Mouse (Mus musculus): Measurements from ENCODE around the gene Olfr816. TPM values are rescaled to one million over a fixed set of nuclear protein-coding genes. Genes with fewer than 3 reads are reported as not detected.
"Not testable (repeated sequence)": the region's sequence is repeated elsewhere in the genome, so short reads cannot be mapped to it uniquely, and the experiment has no call there.

Gene Olfr816
- polyA plus RNA-seq (2016; fragmentation: Nextera tagmentation; extraction: Ambion mirVana) = not detected in 2 replicates

DNA sequence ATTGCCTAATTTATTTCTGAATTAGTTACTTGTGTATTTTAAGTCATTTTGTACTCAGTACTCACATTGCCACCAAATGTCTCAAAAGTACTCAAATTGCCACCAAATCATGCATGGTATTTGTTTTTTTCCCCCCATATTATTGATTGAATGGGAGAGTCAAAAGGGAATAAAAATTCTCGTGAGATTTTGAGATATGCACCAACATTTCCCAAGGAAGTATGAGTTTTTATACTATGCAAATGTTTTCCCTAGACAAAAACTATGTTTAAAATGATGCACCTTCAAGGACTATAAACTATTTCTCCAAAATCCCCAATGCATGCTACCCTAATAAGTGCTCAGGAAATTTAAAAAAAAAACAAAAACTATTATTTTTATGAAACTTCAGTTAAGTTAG is at the start of gene Olfr816:
Gene Olfr816 (minus strand): TSS at position 101 of the 400 bp plus-strand sequence.
- WGBS = 52% methylated on average over 1 of the region's 1 CpGs
- Histone ChIP-seq H3K27ac (ENCODE audit: poor library complexity, severe bottlenecking) (no peak within 1 kb of the TSS), H3K4me2 (no peak within 1 kb of the TSS), H3K4me3 (no peak within 1 kb of the TSS), H3K36me3 (no peaks in the 10 kb centered on the region), H3K27me3 (replicated peaks) (no peaks in the 10 kb centered on the region), H3K4me1 (replicated peaks) (no peaks in the 10 kb centered on the region), H3K9ac (no peak within 1 kb of the TSS), H3K9me3 (replicated peaks) (no peaks in the 10 kb centered on the region)
- ATAC-seq (ENCODE audit: insufficient number of reproducible peaks, low FRiP score) = no peak

DNA sequence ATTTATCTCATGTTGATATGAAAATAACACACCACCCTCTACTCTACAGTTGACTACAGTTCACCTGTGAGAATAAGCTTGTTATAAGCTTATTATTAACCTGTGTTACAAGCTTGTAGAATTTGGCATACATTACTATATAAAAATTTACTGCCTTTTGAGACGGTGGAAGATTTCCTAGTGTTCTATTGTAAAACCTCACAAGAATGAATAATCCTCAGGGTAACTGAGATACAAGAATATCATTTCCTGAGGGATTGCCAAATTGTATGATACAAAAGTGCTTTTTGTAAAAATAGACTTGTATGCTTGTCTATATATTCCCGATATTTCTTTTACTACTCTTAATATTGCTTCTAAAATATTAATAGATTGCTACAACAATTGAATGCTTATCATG is 33.6 kb upstream of the Olfr816 start, which contains the start of gene Olfr818:
Gene Olfr818 (minus strand): TSS at position 101 of the 400 bp plus-strand sequence.
- no peak within 1 kb of the TSS for H3K9ac ChIP-seq

DNA sequence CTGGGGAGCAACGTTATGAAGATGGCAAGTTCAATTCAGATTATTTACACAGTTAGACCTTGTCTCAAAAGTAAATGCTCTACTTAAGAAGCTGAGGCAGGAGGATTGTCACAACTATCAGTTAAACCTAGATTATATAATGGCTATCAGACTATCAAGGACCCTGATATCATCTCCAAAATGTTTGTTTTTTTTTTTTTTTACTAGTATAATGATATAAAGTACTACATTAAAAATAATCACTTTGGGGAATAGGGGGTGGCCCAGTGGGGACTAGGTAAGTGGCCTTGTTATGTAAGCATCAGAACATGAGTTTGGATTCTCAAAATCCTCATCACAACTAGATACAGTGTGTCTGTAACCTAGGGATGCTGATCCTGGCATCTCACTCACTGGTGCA is 9.6 kb downstream of the Olfr816 start, which contains the start of gene Olfr815:
Gene Olfr815 (minus strand): TSS at position 101 of the 400 bp plus-strand sequence.
- not testable (repeated sequence) for H3K9ac ChIP-seq; H3K9me3 ChIP-seq (replicated peaks); H3K4me3 ChIP-seq; H3K27ac ChIP-seq (ENCODE audit: poor library complexity, severe bottlenecking); H3K4me1 ChIP-seq (replicated peaks); H3K36me3 ChIP-seq; H3K27me3 ChIP-seq (replicated peaks); H3K4me2 ChIP-seq; ATAC-seq (ENCODE audit: insufficient number of reproducible peaks, low FRiP score)
- 60% methylated on average over 1 of the region's 1 CpGs for WGBS

More for the DNA sequence above, 33.6 kb upstream of the Olfr816 start, which contains the start of gene Olfr818:
- Histone ChIP-seq H3K27me3 (replicated peaks) (no peaks in the 10 kb centered on the region), H3K4me3 (no peak within 1 kb of the TSS), H3K36me3 (no peaks in the 10 kb centered on the region), H3K9me3 (replicated peaks) (no peaks in the 10 kb centered on the region), H3K4me1 (replicated peaks) (no peaks in the 10 kb centered on the region), H3K4me2 (no peak within 1 kb of the TSS), H3K27ac (ENCODE audit: poor library complexity, severe bottlenecking) (no peak within 1 kb of the TSS)
- ATAC-seq (ENCODE audit: insufficient number of reproducible peaks, low FRiP score) = no peak
- WGBS = 87% methylated on average over 2 of the region's 2 CpGs

DNA sequence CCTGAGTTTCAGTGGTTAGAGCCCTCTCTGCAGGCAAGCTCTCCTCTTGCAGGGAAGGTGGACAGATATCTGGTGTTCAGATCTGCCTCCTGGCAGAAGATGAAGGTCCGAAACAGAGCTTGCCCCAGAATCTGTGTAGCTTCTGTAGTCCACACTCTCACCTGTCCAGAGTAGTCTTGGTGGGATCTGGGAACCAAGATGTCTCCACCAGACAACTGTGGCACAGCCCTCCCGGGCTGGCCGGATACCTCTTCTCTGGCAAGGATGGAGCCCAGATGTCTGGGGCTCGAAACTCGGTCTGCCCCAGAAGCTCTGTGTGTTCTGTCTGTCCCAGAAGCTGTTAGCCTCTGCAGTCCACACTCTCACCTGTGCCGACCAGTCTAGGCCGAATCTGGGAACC is 29.5 kb downstream of the Olfr816 start:
- Histone ChIP-seq H3K9me3 (replicated peaks) (no peaks in the 10 kb centered on the region), H3K4me1 (replicated peaks) (no peaks in the 10 kb centered on the region), H3K27ac (ENCODE audit: poor library complexity, severe bottlenecking) (no peak overlapping the region), H3K36me3 (no peaks in the 10 kb centered on the region), H3K9ac (no peak overlapping the region), H3K4me2 (no peak overlapping the region), H3K27me3 (replicated peaks) (no peaks in the 10 kb centered on the region), H3K4me3 (no peak overlapping the region)
- ATAC-seq (ENCODE audit: insufficient number of reproducible peaks, low FRiP score) = no peak
- WGBS = 87% methylated on average over 7 of the region's 7 CpGs

DNA sequence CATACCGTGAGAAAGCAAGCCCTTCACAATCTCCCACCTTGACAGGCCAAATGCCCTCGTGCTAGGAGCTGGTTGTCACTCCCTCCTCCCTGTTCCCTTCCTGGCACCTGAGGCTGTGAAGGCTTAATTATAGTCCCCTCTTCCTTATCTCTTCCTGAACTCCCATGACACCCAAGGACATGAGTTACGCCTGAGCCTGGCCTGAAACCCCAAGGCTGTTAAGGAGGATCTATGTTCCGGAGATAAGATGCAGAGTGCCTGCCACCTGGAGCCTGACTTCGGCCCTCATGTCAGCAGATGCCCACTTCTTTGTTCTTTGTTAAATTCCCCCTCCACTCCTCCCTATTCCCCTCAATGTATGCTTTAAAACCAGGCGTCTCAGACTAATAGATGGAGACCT is 29.9 kb downstream of the Olfr816 start:
- H3K27ac ChIP-seq (ENCODE audit: poor library complexity, severe bottlenecking); H3K9ac ChIP-seq; H3K4me1 ChIP-seq (replicated peaks); H3K4me3 ChIP-seq; H3K27me3 ChIP-seq (replicated peaks); H3K36me3 ChIP-seq; H3K4me2 ChIP-seq; ATAC-seq (ENCODE audit: insufficient number of reproducible peaks, low FRiP score); H3K9me3 ChIP-seq (replicated peaks): not testable (repeated sequence)
- WGBS = 45% methylated on average over 6 of the region's 6 CpGs

DNA sequence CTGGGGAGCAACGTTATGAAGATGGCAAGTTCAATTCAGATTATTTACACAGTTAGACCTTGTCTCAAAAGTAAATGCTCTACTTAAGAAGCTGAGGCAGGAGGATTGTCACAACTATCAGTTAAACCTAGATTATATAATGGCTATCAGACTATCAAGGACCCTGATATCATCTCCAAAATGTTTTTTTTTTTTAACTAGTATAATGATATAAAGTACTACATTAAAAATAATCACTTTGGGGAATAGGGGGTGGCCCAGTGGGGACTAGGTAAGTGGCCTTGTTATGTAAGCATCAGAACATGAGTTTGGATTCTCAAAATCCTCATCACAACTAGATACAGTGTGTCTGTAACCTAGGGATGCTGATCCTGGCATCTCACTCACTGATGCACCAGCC is 35.6 kb downstream of the Olfr816 start, which contains the start of gene Olfr814:
Gene Olfr814 (minus strand): TSS at position 101 of the 400 bp plus-strand sequence.
- WGBS = 50% methylated on average over 1 of the region's 1 CpGs
- not testable (repeated sequence) for H3K4me2 ChIP-seq; ATAC-seq (ENCODE audit: insufficient number of reproducible peaks, low FRiP score); H3K27ac ChIP-seq (ENCODE audit: poor library complexity, severe bottlenecking); H3K9me3 ChIP-seq (replicated peaks); H3K4me3 ChIP-seq; H3K4me1 ChIP-seq (replicated peaks); H3K36me3 ChIP-seq; H3K27me3 ChIP-seq (replicated peaks); H3K9ac ChIP-seq

Other genes with a start within 250 kb of the Olfr816 start
- not detected in 2 replicates for gene Olfr801, start 241.7 kb downstream of the Olfr816 start, polyA plus RNA-seq (2016; fragmentation: Nextera tagmentation; extraction: Ambion mirVana)
- not detected in 2 replicates for gene Olfr802, start 227.4 kb downstream of the Olfr816 start, polyA plus RNA-seq (2016; fragmentation: Nextera tagmentation; extraction: Ambion mirVana)
- not detected in 2 replicates for gene Olfr803, start 221.3 kb downstream of the Olfr816 start, polyA plus RNA-seq (2016; fragmentation: Nextera tagmentation; extraction: Ambion mirVana)
- gene Olfr804, start 212.4 kb downstream of the Olfr816 start, polyA plus RNA-seq (2016; fragmentation: Nextera tagmentation; extraction: Ambion mirVana) = not detected in 2 replicates
- not detected in 2 replicates for gene Olfr805, start 186.2 kb downstream of the Olfr816 start, polyA plus RNA-seq (2016; fragmentation: Nextera tagmentation; extraction: Ambion mirVana)
- not detected in 2 replicates for gene Olfr806, start 173.7 kb downstream of the Olfr816 start, polyA plus RNA-seq (2016; fragmentation: Nextera tagmentation; extraction: Ambion mirVana)
- gene Olfr807, start 157.8 kb downstream of the Olfr816 start, polyA plus RNA-seq (2016; fragmentation: Nextera tagmentation; extraction: Ambion mirVana) = not detected in 2 replicates
- gene Olfr808, start 150.1 kb downstream of the Olfr816 start, polyA plus RNA-seq (2016; fragmentation: Nextera tagmentation; extraction: Ambion mirVana) = not detected in 2 replicates
- not detected in 2 replicates for gene Olfr809, start 141.0 kb downstream of the Olfr816 start, polyA plus RNA-seq (2016; fragmentation: Nextera tagmentation; extraction: Ambion mirVana)
- gene Olfr810, start 120.7 kb downstream of the Olfr816 start, polyA plus RNA-seq (2016; fragmentation: Nextera tagmentation; extraction: Ambion mirVana) = not detected in 2 replicates
- not detected in 2 replicates for gene Olfr811, start 111.2 kb downstream of the Olfr816 start, polyA plus RNA-seq (2016; fragmentation: Nextera tagmentation; extraction: Ambion mirVana)
- gene Olfr812, start 69.5 kb downstream of the Olfr816 start, polyA plus RNA-seq (2016; fragmentation: Nextera tagmentation; extraction: Ambion mirVana) = not detected in 2 replicates
- gene Olfr813, start 60.2 kb downstream of the Olfr816 start, polyA plus RNA-seq (2016; fragmentation: Nextera tagmentation; extraction: Ambion mirVana) = not detected in 2 replicates
- not detected in 2 replicates for gene Olfr814, start 35.7 kb downstream of the Olfr816 start, polyA plus RNA-seq (2016; fragmentation: Nextera tagmentation; extraction: Ambion mirVana)
- gene Olfr815, start 9.7 kb downstream of the Olfr816 start, polyA plus RNA-seq (2016; fragmentation: Nextera tagmentation; extraction: Ambion mirVana) = not detected in 2 replicates
- not detected in 2 replicates for gene Olfr818, start 33.5 kb upstream of the Olfr816 start, polyA plus RNA-seq (2016; fragmentation: Nextera tagmentation; extraction: Ambion mirVana)
- gene Olfr819, start 51.7 kb upstream of the Olfr816 start, polyA plus RNA-seq (2016; fragmentation: Nextera tagmentation; extraction: Ambion mirVana) = not detected in 2 replicates
- gene Olfr247, start 60.5 kb upstream of the Olfr816 start, polyA plus RNA-seq (2016; fragmentation: Nextera tagmentation; extraction: Ambion mirVana) = not detected in 2 replicates
- not detected in 2 replicates for gene Gm10310, start 69.5 kb upstream of the Olfr816 start, polyA plus RNA-seq (2016; fragmentation: Nextera tagmentation; extraction: Ambion mirVana)
- gene Olfr820, start 97.0 kb upstream of the Olfr816 start, polyA plus RNA-seq (2016; fragmentation: Nextera tagmentation; extraction: Ambion mirVana) = not detected in 2 replicates
- gene Olfr821, start 114.8 kb upstream of the Olfr816 start, polyA plus RNA-seq (2016; fragmentation: Nextera tagmentation; extraction: Ambion mirVana) = not detected in 2 replicates
- gene Olfr822, start 155.6 kb upstream of the Olfr816 start, polyA plus RNA-seq (2016; fragmentation: Nextera tagmentation; extraction: Ambion mirVana) = not detected in 2 replicates
- not detected in 2 replicates for gene Olfr823, start 199.8 kb upstream of the Olfr816 start, polyA plus RNA-seq (2016; fragmentation: Nextera tagmentation; extraction: Ambion mirVana)
- gene Olfr824, start 214.4 kb upstream of the Olfr816 start, polyA plus RNA-seq (2016; fragmentation: Nextera tagmentation; extraction: Ambion mirVana) = not detected in 2 replicates